Mouse (Mus musculus) T-helper 1 cell (primary cell): ENCODE results near the gene Kcnab2.

ENCODE experiments used
- in situ Hi-C: fragments of 300-600 bp; cut with MboI, MseI; formaldehyde crosslinking; loops from one replicate; pipeline ENCODE4 v1.15.1; 2025; ENCODE audit warnings: high pct_unique_total_duplicates

The Kcnab2 gene

DNA sequence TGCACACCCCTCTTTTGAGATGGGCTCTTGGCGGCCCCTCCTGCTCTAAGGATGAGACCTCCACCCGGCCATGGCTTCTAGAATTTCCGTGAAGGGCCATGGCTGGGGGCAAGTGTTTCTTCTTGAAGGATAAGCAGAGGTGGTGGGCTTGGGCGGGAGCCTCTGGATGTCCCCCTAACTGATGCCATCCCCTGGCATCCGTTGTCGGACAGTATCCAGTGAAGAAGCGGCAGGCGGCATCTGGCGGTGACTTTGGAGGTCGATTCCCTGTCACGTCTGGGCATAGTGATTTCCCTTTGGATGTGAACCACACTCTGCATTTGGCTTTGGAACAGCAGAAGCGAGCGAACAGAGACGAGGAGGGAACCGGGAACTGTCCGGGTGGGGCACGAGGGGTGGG is 85.0 kb downstream of the Kcnab2 start:
- in situ Hi-C loops: no loop called here

DNA sequence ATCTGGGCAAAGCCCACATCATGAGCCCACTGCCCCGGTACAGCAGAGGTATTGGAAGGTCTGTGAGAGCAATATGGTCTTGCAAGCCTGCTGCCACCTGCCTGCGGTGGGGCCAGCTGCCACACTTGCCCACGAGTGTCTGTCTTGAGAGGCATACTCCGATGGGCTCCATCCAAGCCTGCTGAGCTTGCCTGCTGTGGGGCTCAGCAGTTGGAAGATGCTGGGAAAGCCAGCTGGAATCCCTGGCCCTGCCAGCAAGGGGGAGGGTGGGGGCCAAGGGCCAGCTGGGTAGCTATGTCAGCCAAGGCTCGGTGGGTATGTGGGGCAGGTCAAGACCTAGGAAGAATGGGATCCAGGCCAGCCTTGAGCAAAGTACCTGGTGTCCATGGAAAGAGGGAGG is 85.5 kb downstream of the Kcnab2 start:
- in situ Hi-C loops: no loop called here

DNA sequence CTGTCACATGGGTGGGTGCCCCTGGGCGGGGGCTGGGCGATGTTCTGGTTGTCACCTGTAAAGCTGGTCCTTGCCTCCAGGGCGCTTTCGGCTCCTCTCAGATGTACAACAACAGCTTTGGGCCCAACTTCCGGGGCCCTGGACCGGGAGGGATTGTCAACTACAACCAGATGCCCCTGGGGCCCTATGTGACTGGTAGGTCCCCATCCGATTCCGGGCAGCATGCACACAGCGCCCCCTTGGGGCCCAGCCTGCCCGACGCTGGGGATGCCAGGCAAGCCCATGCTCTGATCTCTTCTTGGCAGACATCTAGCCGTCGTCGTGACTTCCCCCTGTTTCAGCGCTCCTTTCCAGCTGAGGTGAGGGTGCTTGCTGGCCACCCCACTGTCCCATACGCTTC is 92.0 kb downstream of the Kcnab2 start:
- in situ Hi-C loops: no loop called here

DNA sequence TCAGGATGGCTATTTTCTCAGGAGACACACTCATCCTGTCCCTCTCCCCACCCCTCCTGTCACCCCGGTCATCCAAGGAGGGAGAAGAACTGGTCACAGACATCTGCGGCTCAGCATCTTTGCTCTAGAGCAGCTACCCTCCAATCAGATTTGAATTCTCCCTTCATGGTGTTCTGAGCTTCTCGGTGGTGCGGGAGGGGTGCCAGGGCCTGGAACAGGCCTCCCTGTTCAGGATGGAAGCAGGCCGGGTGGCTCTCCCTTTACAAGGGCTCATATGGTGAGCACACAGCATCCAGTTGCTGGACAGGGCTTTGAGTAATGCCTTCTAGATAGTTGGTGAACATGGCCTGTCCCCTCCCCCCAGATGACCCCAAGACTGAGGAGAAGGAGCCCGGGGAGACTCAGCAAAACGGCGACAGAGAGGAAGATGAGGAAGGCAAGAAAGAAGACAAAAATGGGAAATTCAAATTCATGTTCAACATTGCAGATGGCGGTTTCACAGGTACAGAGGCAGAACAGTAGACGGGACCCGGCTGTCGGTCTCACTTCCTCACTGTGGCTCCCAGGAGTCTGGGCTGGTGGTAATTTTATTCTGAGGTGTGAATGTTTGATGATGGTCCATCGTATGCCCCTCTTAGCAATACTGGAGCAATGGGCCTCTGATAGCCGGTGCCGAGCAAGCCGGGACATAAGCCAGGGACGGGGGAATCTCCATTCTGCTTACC is 95.0 kb downstream of the Kcnab2 start:
- in situ Hi-C loops: no loop called here

DNA sequence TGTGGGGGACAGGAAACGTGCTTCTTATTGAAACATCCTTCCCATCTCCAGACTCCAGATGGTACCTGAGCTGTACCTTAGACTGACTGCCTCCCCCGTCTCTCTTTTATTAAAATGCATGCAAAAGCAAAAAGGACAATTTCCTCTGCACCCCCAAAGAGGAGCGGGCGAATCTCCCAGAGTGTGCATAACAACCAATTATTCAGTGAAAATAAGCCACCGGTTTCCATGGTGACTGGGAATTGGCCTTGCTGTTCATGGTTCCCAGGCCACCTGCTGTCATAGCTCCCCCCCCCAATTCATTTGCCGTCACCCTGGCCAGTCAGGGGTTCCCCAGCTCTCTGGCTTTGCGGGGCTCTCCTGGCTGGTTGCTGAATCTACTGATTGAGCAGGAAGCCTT is 112.4 kb downstream of the Kcnab2 start:
- in situ Hi-C loops: loop anchor here (25.0 kb wide), 1 partner anchor 1122 kb away; the partner anchor contains the start of gene Ajap1

DNA sequence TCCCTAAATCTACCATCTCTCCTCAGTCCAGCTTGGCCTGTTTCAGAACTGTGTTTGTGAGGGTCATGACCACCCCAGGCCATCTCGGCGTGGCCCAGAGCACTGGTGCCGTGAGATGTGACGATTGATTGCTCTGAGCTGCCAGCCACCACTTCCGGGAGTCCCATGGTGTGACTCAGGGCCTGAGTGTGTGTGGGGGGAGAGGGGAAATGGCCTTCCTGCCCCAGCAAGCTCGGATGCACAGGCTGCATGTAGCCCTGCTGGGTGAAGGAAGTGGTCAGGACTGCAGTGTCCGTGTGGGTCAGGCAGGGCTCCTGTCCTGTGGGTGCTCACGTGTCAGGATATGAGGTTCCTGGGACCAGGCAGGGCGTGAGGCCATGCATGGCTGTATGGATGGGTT is 115.5 kb downstream of the Kcnab2 start:
- in situ Hi-C loops: loop anchor here (25.0 kb wide), 1 partner anchor 1125 kb away; the partner anchor contains the start of gene Ajap1

DNA sequence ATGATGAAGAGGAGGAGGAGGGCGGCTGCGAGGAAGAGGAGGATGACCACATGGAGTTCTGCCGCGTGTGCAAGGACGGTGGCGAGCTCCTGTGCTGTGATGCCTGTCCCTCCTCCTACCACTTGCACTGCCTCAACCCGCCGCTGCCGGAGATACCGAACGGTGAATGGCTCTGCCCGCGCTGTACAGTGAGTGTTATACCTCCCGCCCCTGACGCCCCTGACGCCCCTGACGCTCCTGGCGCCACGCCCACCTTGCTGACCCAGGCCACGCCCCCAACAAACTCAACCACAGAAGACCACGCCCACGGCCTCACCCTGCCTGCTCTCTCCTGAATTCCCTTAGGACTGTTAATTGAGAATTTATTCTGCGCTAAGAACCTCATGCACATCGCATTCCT is 116.8 kb downstream of the Kcnab2 start:
- in situ Hi-C loops: loop anchor here (25.0 kb wide), 1 partner anchor 1126 kb away; the partner anchor contains the start of gene Ajap1

DNA sequence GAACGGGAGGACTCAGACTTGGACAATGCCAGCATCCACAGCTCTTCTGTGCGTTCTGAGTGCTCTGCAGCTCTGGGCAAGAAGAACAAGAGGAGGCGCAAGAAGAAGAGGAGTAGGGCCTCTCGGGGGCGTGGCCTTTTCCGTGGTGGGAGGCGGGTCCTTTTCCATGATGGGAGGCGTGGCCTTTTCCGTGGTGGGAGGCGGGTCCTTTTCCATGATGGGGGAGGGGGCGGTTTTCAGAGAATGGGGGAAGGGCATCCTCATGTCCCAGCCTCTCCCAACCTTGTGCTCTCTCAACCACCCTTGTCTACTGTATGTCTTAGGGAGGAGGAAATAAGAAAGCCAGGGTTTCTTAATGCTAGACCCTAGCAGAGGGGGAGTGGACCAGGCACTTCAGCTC is 118.0 kb downstream of the Kcnab2 start:
- in situ Hi-C loops: loop anchor here (25.0 kb wide), 1 partner anchor 1128 kb away; the partner anchor contains the start of gene Ajap1

DNA sequence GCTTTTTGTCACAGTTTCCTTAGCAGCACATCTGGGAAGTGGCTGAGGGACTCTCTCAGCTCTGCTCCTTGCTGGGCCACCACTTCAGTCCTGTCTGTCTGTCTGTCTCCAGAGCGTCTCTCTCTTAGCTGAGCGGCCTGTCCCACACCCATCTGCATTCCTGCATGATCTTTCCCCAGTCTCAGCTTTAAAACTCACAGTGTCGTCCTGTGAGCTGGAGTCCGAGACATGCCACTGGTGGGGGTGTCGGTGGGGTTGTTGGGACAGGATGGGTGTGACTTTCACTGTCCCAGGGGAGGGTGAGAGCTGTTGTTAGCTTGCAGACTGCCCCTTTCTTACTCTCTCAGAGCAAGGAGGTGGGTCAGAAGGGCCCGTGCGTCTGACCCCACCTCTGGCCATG is 122.0 kb downstream of the Kcnab2 start:
- in situ Hi-C loops: loop anchor here (25.0 kb wide), 1 partner anchor 1132 kb away; the partner anchor contains the start of gene Ajap1

DNA sequence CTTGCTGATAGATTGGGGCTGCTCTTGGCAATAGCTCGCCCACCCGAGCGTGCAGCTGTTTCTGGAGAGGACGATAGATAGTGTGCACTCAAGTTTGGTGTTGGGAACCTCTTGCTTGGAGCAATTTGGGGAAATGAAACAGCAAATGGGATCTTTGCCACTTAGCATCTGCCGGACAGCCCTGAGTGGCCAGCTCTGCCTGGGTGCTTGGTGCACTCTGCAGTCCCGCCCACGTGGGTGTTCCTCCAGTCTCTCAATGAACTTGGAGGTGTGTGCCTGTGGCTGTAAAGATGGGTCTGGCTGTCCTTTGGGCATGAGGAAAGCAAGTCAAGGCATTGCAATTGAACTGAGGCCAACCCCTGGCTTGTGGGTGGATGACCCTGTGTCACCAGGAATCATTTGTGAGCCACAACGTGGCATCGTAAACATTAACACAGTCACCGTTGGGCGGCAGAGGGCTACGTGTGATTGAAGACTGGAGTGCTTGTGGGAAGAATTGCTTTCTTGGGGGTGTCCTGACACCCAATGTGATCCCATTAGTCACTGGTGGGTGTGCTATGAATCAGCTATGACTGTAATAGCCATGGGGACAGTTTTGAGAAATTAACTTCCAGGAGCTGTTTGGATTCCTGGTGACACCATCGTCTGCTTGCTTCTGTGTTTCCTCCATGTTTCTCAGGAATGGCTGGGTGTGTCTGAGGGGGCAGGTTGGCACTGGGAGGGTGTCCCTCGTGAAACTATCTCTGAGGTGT is 123.6 kb downstream of the Kcnab2 start:
- in situ Hi-C loops: loop anchor here (25.0 kb wide), 1 partner anchor 1133 kb away; the partner anchor contains the start of gene Ajap1

DNA sequence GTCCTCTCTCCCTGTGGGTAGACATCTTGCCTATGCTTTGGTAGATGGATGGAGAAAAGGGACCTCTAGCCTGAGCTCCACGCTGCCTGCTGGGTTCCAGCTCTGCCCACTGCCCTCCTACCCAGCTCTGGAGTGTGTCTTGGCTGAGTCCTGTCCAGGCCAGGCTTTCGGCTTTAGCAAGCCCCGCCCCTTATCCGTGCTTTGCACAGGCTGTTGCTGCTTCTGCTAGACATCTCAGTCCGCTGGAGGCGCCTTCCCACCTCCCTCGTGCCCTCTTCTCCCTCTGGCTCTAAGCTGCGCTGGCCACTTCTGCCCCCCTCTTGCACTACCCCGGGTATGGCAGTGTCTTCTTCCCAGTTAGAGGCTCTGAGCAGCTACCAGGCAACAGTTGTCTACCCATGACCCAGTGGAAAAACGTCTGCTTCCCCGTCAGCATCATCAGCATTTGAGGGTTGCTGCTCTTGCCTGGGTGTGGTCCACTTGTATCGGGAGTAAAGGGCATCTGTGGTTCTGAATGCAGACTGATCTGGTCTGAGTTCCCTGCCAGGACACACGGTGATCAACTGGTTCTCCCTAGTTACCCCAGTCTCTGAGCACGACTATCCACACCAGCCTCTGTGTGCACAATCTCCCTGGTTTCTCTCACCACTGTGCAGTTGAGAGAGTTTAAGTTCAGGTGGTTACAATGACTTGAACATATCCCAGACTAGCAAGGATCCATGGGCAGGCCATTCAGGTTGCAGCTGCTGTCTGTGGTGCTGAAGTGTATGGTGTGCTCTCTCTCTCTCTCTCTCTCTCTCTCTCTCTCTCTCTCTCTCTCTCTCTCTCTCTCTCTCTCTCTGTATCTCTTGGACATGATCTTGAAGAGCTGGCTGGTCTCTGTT is 126.0 kb downstream of the Kcnab2 start:
- in situ Hi-C loops: loop anchor here (25.0 kb wide), 1 partner anchor 1136 kb away; the partner anchor contains the start of gene Ajap1

DNA sequence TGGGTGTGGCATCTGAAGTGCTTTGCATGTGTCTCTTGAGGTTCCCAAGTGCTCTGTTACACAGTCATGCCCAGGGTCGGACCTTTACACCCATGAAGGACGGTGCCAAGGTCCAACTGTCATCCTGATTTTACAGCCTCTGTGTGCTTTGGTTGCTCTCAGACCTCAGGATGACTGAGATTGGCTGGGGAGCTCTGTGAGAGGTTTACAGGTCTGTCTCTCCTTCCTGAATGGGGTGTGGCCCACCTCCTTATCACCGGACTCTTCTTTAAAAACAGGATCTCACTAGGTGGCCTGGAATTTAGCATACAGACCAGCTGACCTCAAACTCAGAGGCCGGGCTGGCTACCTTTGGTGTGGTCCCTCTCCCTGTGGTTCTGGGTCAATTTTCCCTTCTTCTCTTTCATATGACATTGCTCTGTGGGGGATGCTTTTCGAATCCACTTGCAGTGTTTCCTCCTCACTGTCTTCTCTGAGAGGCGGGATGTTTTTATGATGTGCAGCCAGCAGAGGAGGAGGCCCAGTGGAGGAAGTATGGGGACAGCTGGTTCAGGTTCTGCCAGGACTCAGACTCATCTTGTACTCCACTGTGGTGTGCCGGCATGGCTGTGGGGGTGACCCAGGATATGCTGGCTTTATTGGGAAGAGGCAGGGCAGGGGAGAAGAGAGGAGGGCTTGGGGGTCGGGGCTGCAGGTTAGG is 126.8 kb downstream of the Kcnab2 start:
- in situ Hi-C loops: loop anchor here (25.0 kb wide), 1 partner anchor 1136 kb away; the partner anchor contains the start of gene Ajap1

DNA sequence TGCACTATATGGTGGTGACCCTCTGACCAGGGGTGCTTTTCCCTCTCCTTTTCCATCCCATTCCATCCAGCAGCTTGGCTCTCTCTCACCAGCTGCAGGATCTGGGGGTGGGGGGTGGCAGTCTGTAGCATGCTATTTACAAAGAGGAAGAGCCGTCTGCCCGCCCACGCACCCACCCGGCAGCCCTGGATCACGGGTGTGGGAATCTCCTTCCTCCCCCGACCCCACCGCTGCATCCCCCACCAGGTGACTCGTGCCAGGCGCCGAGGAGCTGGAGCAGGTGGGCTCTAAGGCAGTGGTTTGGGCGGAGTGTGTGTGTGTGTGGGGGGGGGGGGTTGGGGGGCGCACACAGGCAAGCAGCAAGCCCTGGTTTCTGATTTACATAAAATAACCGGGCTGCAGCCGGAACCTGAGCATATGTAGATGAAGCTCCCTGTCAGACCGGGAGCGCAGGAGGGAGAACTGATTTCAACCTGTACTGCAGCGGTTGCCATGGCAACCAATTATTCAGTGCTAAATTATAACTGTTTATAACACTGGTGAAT is 127.8 kb downstream of the Kcnab2 start:
- in situ Hi-C loops: loop anchor here (25.0 kb wide), 1 partner anchor 1137 kb away; the partner anchor contains the start of gene Ajap1

DNA sequence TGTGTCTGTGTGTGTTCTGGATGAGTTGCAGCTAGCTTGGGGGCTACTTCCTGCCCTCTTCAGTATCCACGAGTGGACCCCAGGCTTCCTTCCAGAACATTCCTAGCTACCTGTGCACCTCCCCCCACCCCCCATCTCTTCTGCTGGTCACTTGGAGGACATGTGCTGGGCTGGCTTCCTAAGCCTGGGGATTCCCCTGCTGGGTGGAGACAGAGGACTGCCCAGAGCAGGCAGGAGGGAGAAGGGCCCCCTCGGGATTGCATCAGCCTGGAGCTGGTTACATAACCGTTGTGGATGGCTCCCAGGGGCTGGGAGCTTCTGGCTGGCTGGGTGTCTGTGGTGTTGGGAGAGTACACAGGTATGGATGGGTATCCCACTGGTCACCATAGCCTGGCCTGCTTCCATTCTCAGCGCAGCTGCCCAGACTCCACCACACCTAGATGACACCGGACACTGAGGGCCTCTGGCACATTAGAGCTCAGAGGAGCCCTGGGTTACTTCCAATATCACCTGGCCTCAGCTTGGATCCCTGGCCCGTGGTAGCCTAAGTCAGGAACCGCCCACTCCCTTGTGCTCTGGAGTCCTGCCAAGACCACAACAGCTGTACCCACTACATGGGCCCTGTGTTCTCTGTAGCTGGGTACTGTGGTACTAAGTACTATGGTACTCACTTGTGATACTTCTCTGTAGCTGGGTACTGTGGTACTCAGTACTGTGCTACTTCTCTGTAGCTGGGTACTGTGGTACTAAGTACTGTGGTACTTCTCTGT is 132.4 kb downstream of the Kcnab2 start:
- in situ Hi-C loops: no loop called here

DNA sequence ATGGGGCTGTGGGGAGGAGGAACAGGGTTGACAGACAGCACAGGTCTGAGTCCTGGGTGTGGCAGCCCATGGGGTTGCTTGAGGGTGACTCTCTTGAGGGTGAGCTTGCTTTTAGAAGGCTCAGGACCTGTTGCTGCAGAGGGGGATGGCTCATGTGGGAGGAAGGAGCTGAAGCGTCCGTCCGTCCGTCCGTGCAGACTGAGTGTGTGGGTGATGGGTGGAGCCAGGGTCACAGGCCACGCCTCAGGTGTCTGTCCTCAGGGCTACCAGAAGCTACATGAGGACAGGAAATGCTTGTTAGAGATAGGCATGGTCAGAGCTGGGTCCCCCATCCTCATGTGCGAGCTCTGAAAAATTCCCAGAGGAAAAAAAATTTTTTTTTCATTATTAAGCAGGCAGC is 133.0 kb downstream of the Kcnab2 start:
- in situ Hi-C loops: no loop called here

DNA sequence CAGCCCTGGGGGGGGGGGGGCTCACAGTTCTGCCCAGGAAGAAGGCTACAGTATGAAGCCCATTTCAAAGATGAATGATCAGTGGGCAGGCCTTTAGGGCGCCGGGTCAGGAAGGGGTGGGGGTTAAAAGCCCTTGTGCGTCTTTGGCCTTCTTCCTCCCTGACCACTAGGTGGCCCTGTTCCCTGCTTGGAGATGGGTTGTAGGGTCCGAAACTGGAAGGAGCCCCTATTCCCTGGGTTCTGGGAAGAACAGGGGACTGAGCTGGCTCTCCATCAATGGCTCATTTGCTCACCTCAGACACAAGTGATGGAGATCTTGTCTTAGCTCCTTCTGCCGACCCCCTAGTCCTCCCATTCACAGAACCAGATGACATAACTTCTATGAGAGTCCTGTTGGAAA is 134.4 kb downstream of the Kcnab2 start:
- in situ Hi-C loops: no loop called here
